Mouse (Mus musculus) retina, postnatal 7 days (tissue): Measurements from ENCODE around the gene Dpm2.
A peak's percentile ranks its signal among the peaks of the same experiment; 100 is the strongest.

Experiments
- DNase-seq: peaks from one replicate; pipeline ENCODE4 v3.0.0-alpha.2; 2012; ENCODE audit warnings: low read depth, low spot score

Dpm2 gene

GRCm38 (mm10) chr2:32582830-32583799, 12.5 kb downstream of the Dpm2 start:
- DNase-seq: peak; percentile 73

DNA sequence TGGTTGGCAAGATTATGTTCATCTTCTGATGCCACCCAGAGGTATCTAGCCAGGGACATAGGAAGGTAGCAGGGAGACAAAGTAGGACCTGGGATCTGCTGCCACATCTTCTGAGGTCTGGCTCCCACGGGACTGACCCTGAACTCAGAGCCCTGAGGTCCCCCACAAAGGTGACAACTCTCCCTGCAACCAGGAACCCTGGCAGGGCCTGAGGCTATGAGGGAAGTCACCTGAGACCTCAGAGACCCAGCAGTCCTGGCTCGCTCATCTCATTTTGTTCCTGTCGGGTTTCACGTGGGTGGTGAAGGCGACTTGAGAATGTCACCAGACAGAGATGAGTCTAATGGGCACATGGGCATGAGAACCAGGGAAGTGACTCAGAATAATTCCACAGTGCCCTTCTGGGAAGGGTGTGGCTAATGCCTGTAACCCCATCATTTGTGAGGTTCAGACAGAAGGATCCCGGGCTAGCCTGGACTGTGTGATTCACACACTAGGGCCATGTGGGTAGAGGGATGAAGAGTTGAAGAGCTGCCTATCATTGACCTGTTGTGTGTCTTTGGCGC, 14.6 kb downstream of the Dpm2 start:
- no peak for DNase-seq

DNA sequence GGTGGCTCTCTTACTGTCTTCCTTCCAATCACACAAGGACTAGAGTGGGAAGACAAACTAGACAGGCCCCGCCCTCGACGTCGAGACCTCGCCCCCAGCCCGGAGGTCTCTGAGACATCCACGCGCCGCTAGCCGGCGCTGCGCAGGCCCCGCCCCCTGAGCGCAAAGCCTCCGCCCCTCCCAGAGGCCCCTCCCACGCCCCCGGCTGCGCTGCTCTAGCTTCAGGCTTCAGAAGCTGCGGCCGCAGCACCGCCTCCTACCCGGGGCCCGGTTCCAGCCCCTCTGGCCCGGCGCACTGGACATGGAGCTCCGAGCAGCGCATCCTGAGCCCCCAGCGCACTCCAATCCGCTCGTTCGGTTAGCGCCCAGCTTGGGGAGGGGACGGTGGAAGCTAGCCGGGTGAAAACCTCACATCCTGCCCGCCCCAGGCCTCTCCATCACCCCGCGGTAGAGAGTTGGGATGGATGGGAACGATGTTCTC, 16.3 kb downstream of the Dpm2 start, which contains the start of gene St6galnac4:
Gene St6galnac4 (plus strand): TSS at position 225 of the 481 bp plus-strand sequence.
- peak; percentile 82 for DNase-seq

DNA sequence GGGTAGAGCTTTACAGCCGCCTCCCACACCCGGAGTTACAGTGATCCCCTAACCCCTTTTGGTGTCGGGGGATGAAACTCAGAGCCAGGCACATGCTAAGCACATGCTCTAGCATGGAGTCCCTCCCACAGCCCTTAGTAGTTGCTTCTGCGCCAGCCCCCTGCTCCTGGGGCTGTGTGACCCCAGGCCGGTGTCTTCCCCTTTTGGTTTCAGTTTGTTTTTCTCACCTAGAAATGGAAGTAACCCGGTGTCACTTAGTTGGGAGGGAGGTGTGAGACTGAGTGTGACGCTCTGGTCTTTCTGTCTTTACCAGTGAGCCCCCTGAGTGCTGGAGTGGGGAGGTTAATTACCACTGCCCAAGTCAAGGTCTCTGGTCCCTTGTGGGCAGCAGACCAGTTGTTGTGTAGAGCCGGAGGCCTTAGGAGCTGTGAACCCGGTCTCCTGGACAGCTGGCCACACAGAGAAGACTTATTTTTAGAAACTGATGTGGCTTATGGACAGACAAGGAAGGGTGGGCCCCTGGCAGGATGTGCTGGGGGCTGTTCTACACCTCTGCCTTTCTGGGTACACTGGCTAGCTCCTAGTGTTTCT, 17.2 kb downstream of the Dpm2 start:
- no peak for DNase-seq

GRCm38 (mm10) chr2:32589213-32589795, 18.6 kb downstream of the Dpm2 start:
- DNase-seq: no peak

- no peak for DNase-seq
Measured at GRCm38 (mm10) chr2:32590224-32590623, 19.6 kb downstream of the Dpm2 start.

GRCm38 (mm10) chr2:32591249-32591648, 20.6 kb downstream of the Dpm2 start:
- no peak for DNase-seq

DNA sequence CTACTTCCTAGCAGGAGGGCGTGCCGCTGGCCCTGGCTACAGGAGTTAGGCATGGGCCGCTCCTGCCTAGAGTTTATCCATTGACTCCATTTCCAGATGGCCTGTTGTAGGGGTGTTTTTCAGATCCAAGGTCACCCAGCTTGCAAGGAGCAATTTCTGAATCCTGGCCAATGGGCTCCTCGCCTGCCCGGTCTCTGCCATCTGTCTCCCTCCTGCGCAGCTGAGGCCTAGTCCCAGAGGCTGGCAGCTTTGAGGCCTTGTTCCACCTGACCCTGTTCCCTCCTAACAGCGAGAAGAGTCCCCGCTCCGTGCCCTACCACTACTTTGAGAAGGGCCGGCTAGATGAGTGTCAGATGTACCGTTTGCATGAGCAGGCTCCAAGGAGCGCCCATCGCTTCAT, 26.1 kb downstream of the Dpm2 start:
- DNase-seq: no peak

DNA sequence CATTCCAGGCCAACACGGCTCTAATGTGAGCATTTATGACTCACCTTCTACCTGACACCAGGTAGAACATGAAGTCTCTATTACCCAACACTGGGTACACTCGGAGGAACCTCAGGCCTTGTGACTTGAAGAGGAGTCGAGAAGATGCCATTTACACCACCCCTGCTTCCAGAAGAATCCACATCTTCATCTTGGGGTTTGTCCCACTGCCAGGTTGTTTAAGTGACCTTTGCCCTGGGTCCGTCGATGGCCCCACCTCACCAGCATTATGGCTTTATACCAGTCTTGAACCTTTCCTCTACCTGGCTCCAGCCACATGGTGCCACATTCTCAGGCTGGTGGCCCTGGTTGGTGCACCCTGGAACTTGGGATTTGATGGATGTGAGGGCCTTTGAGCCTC, 26.6 kb downstream of the Dpm2 start:
- DNase-seq: no peak

- no peak for DNase-seq
Measured at GRCm38 (mm10) chr2:32597699-32598098, 27.0 kb downstream of the Dpm2 start.

GRCm38 (mm10) chr2:32598506-32598905, 27.8 kb downstream of the Dpm2 start:
- no peak for DNase-seq

GRCm38 (mm10) chr2:32599409-32599808, 28.8 kb downstream of the Dpm2 start, which contains the start of gene St6galnac6:
St6galnac6 (plus strand) TSS chr2:32599709.
- DNase-seq: no peak

GRCm38 (mm10) chr2:32601417-32602065, 30.9 kb downstream of the Dpm2 start:
- DNase-seq: no peak

DNA sequence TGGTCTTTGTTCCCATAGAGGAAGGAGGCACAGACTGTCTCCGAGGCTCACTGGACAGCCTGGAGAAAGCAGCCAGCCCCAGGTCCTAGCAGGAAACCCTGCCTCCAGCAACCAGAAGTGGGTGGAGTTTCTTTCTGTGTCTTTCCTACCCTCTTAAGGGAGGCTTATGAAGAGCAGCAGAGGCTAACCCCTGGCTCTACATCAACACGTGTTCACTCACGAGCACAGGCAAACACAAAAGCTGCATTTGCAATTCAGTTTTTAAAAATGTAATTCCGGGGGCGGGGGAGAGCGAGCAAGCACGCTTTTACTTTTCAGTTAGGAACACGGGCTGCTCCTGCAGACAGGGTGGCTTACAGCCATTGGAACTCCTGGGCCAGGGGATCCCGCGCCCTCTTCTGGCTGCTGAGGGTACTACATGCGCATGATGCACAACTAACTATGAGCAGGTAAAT, 32.0 kb downstream of the Dpm2 start:
- no peak for DNase-seq

DNA sequence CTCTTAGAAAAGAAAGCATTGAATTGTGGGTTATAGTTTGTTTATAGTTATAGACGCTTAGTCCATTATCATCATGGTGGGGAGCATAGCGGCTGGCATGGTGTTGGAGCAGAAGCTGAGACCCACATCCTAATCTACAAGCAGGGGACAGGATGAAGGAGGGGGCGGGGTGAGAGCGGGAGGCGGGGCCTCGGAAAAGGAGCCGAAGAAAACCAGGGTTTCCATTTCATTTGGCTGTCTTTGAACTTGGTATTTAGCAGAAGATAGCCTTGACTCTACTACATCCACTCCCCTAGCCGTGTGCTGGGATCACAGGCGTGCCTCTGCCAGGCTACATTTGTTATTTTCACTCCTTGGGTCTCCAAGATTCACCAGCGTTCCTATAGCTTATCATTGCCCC, 34.0 kb downstream of the Dpm2 start:
- no peak for DNase-seq

GRCm38 (mm10) chr2:32606161-32607142, 35.8 kb downstream of the Dpm2 start:
- no peak for DNase-seq

GRCm38 (mm10) chr2:32607262-32607947, 36.7 kb downstream of the Dpm2 start:
- DNase-seq: no peak

DNA sequence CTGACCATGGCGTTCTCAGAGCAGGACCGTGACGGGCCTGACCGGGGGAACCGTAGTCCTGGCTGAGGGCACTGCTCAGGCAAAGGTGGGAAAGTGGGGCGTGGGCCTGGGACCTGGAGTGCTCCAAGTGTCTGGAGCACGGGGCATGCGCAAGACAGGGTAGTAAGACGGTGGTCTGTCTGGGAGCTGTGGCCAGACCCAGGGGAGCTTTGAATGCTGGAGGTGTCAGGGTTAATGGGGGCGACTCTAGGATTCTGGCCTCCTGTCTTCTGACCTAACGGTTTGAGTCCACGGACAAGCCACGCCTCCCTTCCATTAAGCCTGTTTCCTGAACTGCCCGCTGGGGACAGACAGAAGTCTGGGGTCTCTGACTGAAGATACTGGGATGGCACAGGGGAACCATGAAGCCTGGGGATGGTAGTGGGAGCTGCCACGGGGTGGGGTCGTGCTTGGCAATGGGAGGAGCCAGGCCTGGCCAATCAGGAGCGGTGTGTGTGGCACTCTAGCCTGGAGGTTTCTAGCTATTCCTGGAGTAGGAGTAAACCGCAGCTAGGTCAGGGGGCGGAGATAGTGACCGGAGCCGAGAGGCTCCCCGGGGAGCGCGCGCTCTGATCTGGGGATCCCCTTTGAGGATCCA, 37.6 kb downstream of the Dpm2 start:
- no peak for DNase-seq
